Mouse (Mus musculus) liver, embryonic 14.5 days (tissue): ENCODE data around the gene Fbxw11.

Experiments
- CTCF ChIP-seq: IDR thresholded peaks from 2 replicates; pipeline ENCODE4 v1.5.1; 2016; ENCODE audit warnings: antibody characterized with exemption, low read depth, control low read depth
- EP300 ChIP-seq: IDR thresholded peaks from 2 replicates; pipeline ENCODE4 v1.6.1; 2016; ENCODE audit warnings: antibody characterized with exemption, low read depth

- TF ChIP-seq CTCF (no peak), EP300 (no peak)
Observed at GRCm38 (mm10) chr11:32638521-32639255, 3.8 kb upstream of the Fbxw11 start.
